Mouse (Mus musculus) urinary bladder, adult 2 months (tissue): ENCODE data around the gene Olfr766-ps1. TPM values are rescaled to one million over a fixed set of nuclear protein-coding genes. Genes with fewer than 3 reads are reported as not detected.
"Not testable (repeated sequence)": the region's sequence is repeated elsewhere in the genome, so short reads cannot be mapped to it uniquely, and the experiment has no call there.

ENCODE experiments used
- DNase-seq: peaks from one replicate; pipeline ENCODE4 v3.0.0; 2022; ENCODE audit warnings: low spot score
- polyA plus RNA-seq: library from polyadenylated mRNA; depleted of rRNA; stranded (reverse); fragments of >200 nt; gene quantifications from 2 replicates; pipeline ENCODE4 v1.2.3, GENCODE M21; 2012; rRNA removed

Gene Olfr766-ps1
- polyA plus RNA-seq: not detected in 2 replicates

GRCm38 (mm10) chr10:129068877-129069276, at the start of gene Olfr766-ps1:
TSS of gene Olfr766-ps1 (minus strand) at chr10:129068977.
- no peak for DNase-seq

GRCm38 (mm10) chr10:129117761-129118160, 49.0 kb upstream of the Olfr766-ps1 start, which contains the start of gene Olfr769:
TSS of gene Olfr769 (minus strand) at chr10:129117861.
- no peak for DNase-seq

- DNase-seq: no peak
These were observed 46.4 kb upstream of the Olfr766-ps1 start for GRCm38 (mm10) chr10:129115146-129115545.

GRCm38 (mm10) chr10:129101231-129101630, 32.5 kb upstream of the Olfr766-ps1 start:
- no peak for DNase-seq

- DNase-seq: no peak
These were observed 30.5 kb upstream of the Olfr766-ps1 start, which contains the start of gene Olfr768 for GRCm38 (mm10) chr10:129099275-129099674. TSS of gene Olfr768 (minus strand) at chr10:129099375.

- not testable (repeated sequence) for DNase-seq
These were observed 14.0 kb upstream of the Olfr766-ps1 start, which contains the start of gene Olfr767 for GRCm38 (mm10) chr10:129082810-129083209. TSS of gene Olfr767 (minus strand) at chr10:129082910.

GRCm38 (mm10) chr10:129049898-129050297, 18.9 kb downstream of the Olfr766-ps1 start, which contains the start of gene Olfr765:
TSS of gene Olfr765 (minus strand) at chr10:129049998.
- not testable (repeated sequence) for DNase-seq

GRCm38 (mm10) chr10:129039796-129040195, 29.0 kb downstream of the Olfr766-ps1 start, which contains the start of gene Olfr764-ps1:
TSS of gene Olfr764-ps1 (minus strand) at chr10:129039896.
- no peak for DNase-seq

GRCm38 (mm10) chr10:129028343-129028742, 40.4 kb downstream of the Olfr766-ps1 start:
- DNase-seq: no peak

- no peak for DNase-seq
These were observed 42.6 kb downstream of the Olfr766-ps1 start for GRCm38 (mm10) chr10:129026018-129026662.

GRCm38 (mm10) chr10:129023319-129023718, 45.5 kb downstream of the Olfr766-ps1 start:
- DNase-seq: no peak

- no peak for DNase-seq
These were observed 54.3 kb downstream of the Olfr766-ps1 start for GRCm38 (mm10) chr10:129014477-129014876.

Other genes with a start within 250 kb of the Olfr766-ps1 start
- gene Ormdl2, start 247.3 kb downstream of the Olfr766-ps1 start, polyA plus RNA-seq: 50.2 and 65.7 TPM in 2 replicates
- 1.7 and 2.3 TPM in 2 replicates for gene Gdf11, start 177.3 kb downstream of the Olfr766-ps1 start, polyA plus RNA-seq
- 337 and 381 TPM in 2 replicates for gene Cd63, start 168.0 kb downstream of the Olfr766-ps1 start, polyA plus RNA-seq
- 24.2 and 35.0 TPM in 2 replicates for gene Rdh5, start 146.1 kb downstream of the Olfr766-ps1 start, polyA plus RNA-seq
- gene Bloc1s1, start 144.9 kb downstream of the Olfr766-ps1 start, polyA plus RNA-seq: 286 and 328 TPM in 2 replicates
- gene Itga7, start 135.2 kb downstream of the Olfr766-ps1 start, polyA plus RNA-seq: 44.5 TPM in 2 replicates
- gene Mettl7b, start 108.0 kb downstream of the Olfr766-ps1 start, polyA plus RNA-seq: 0.65 and 1.1 TPM in 2 replicates
- not detected in 2 replicates for gene Olfr9, start 79.5 kb downstream of the Olfr766-ps1 start, polyA plus RNA-seq
- gene Olfr763, start 58.2 kb downstream of the Olfr766-ps1 start, polyA plus RNA-seq: not detected in 2 replicates
- not detected in 2 replicates for gene Olfr764-ps1, start 29.1 kb downstream of the Olfr766-ps1 start, polyA plus RNA-seq
- not detected in 2 replicates for gene Olfr765, start 19.0 kb downstream of the Olfr766-ps1 start, polyA plus RNA-seq
- not detected in 2 replicates for gene Olfr767, start 13.9 kb upstream of the Olfr766-ps1 start, polyA plus RNA-seq
- gene Olfr768, start 30.4 kb upstream of the Olfr766-ps1 start, polyA plus RNA-seq: not detected in 2 replicates
- gene Olfr769, start 48.9 kb upstream of the Olfr766-ps1 start, polyA plus RNA-seq: not detected in 2 replicates
- gene Olfr770, start 70.0 kb upstream of the Olfr766-ps1 start, polyA plus RNA-seq: not detected in 2 replicates
- not detected in 2 replicates for gene Olfr771, start 95.8 kb upstream of the Olfr766-ps1 start, polyA plus RNA-seq
- not detected in 2 replicates for gene Olfr772, start 108.9 kb upstream of the Olfr766-ps1 start, polyA plus RNA-seq
- gene Olfr773, start 118.4 kb upstream of the Olfr766-ps1 start, polyA plus RNA-seq: not detected in 2 replicates
- gene Olfr774, start 167.2 kb upstream of the Olfr766-ps1 start, polyA plus RNA-seq: not detected in 2 replicates
- gene Olfr775, start 179.4 kb upstream of the Olfr766-ps1 start, polyA plus RNA-seq: not detected in 2 replicates
- not detected in 2 replicates for gene Olfr776, start 190.2 kb upstream of the Olfr766-ps1 start, polyA plus RNA-seq
- not detected in 2 replicates for gene Olfr777, start 202.5 kb upstream of the Olfr766-ps1 start, polyA plus RNA-seq
- gene Olfr780, start 249.1 kb upstream of the Olfr766-ps1 start, polyA plus RNA-seq: not detected in 2 replicates